Mouse (Mus musculus) ovary, postnatal 36 days (tissue): ENCODE measurements around the gene Aldh9a1.

Source experiments
- DNase-seq: peaks from one replicate; pipeline ENCODE4 v3.0.0; 2022; ENCODE audit warnings: low spot score, mixed read lengths

Gene Aldh9a1

GRCm38 (mm10) chr1:167350597-167351415 is 1.0 kb downstream of the Aldh9a1 start:
- DNase-seq = no peak

- no peak for DNase-seq
Measured at GRCm38 (mm10) chr1:167352403-167352802, 2.6 kb downstream of the Aldh9a1 start.

GRCm38 (mm10) chr1:167357387-167357786 is 7.6 kb downstream of the Aldh9a1 start:
- DNase-seq = no peak

GRCm38 (mm10) chr1:167358731-167359130 is 8.9 kb downstream of the Aldh9a1 start:
- DNase-seq = no peak

- DNase-seq = no peak
Measured at GRCm38 (mm10) chr1:167360268-167360667, 10.5 kb downstream of the Aldh9a1 start.

- no peak for DNase-seq
Measured at GRCm38 (mm10) chr1:167362819-167363218, 13.0 kb downstream of the Aldh9a1 start.

- no peak for DNase-seq
Measured at GRCm38 (mm10) chr1:167363322-167363721, 13.5 kb downstream of the Aldh9a1 start.

- no peak for DNase-seq
Measured at GRCm38 (mm10) chr1:167365808-167366207, 16.0 kb downstream of the Aldh9a1 start.

GRCm38 (mm10) chr1:167366621-167367020 is 16.8 kb downstream of the Aldh9a1 start:
- no peak for DNase-seq

GRCm38 (mm10) chr1:167368018-167368417 is 18.2 kb downstream of the Aldh9a1 start:
- DNase-seq = no peak

- no peak for DNase-seq
Measured at GRCm38 (mm10) chr1:167368513-167368912, 18.7 kb downstream of the Aldh9a1 start.

GRCm38 (mm10) chr1:167369905-167370304 is 20.1 kb downstream of the Aldh9a1 start:
- peak; percentile 81 for DNase-seq

- DNase-seq = no peak
Measured at GRCm38 (mm10) chr1:167372739-167373138, 22.9 kb downstream of the Aldh9a1 start.

- peak; percentile 16 for DNase-seq
Measured at GRCm38 (mm10) chr1:167374003-167374784, 24.4 kb downstream of the Aldh9a1 start.

GRCm38 (mm10) chr1:167374942-167375341 is 25.2 kb downstream of the Aldh9a1 start:
- DNase-seq = no peak

- no peak for DNase-seq
Measured at GRCm38 (mm10) chr1:167378019-167378418, 28.2 kb downstream of the Aldh9a1 start.

GRCm38 (mm10) chr1:167379751-167380150 is 30.0 kb downstream of the Aldh9a1 start:
- DNase-seq = no peak

- no peak for DNase-seq
Measured at GRCm38 (mm10) chr1:167380223-167380622, 30.4 kb downstream of the Aldh9a1 start.

GRCm38 (mm10) chr1:167381050-167382015 is 31.5 kb downstream of the Aldh9a1 start:
- no peak for DNase-seq

- DNase-seq = no peak
Measured at GRCm38 (mm10) chr1:167382316-167382715, 32.5 kb downstream of the Aldh9a1 start.

GRCm38 (mm10) chr1:167382763-167383162 is 33.0 kb downstream of the Aldh9a1 start:
- no peak for DNase-seq

GRCm38 (mm10) chr1:167383178-167383577 is 33.4 kb downstream of the Aldh9a1 start:
- DNase-seq = no peak
